Mouse (Mus musculus) cortical plate, adult 2 months (tissue): ENCODE data around the gene Plcd1. TPM values are rescaled to one million over a fixed set of nuclear protein-coding genes. Genes with fewer than 3 reads are reported as not detected.
A peak's percentile ranks its signal among the peaks of the same experiment; 100 is the strongest.

Experiments used
- H3K27ac ChIP-seq: fragments of 200-500 bp; 2 replicates; pipeline ENCODE4 v1.5.1; 2012; ENCODE audit warnings: low read length, control low read depth, inconsistent platforms; ENCODE audit not compliant: insufficient read depth
- H3K4me1 ChIP-seq: fragments of 200-500 bp; 2 replicates; pipeline ENCODE4 v1.6.1; 2011; ENCODE audit warnings: low read length; ENCODE audit not compliant: control insufficient read depth, insufficient read depth
- H3K4me3 ChIP-seq: fragments of 200-500 bp; 2 replicates; pipeline ENCODE4 v1.5.1; 2011; ENCODE audit warnings: mild to moderate bottlenecking, low read length, control low read depth; ENCODE audit not compliant: insufficient read depth
- CTCF ChIP-seq: fragments of 200-500 bp; IDR thresholded peaks from 2 replicates; pipeline ENCODE4 v1.5.1; 2011; ENCODE audit warnings: mild to moderate bottlenecking, control low read depth, low read length; ENCODE audit not compliant: insufficient read depth; ENCODE audit errors: extremely low read depth
- POLR2A ChIP-seq: fragments of 200-500 bp; IDR thresholded peaks from 2 replicates; pipeline ENCODE4 v1.6.1; 2011; ENCODE audit warnings: mild to moderate bottlenecking, low read length, control low read depth; ENCODE audit not compliant: insufficient read depth; ENCODE audit errors: extremely low read depth
- polyA plus RNA-seq: library from polyadenylated mRNA; depleted of rRNA; stranded (reverse); fragments of >200 nt; gene quantifications from 2 replicates; pipeline ENCODE4 v1.2.3, GENCODE M21; 2012

The Plcd1 gene
- polyA plus RNA-seq, 1 experiment, result 21.7 TPM

GRCm38 (mm10) chr9:119110640-119111039, 17.3 kb upstream of the Plcd1 start:
- H3K4me1 ChIP-seq, result no peaks in the 10 kb centered on the region
- no peak overlapping the region for H3K27ac ChIP-seq
- TF ChIP-seq POLR2A (no peak), CTCF (no peak)
- no peak overlapping the region for H3K4me3 ChIP-seq

DNA sequence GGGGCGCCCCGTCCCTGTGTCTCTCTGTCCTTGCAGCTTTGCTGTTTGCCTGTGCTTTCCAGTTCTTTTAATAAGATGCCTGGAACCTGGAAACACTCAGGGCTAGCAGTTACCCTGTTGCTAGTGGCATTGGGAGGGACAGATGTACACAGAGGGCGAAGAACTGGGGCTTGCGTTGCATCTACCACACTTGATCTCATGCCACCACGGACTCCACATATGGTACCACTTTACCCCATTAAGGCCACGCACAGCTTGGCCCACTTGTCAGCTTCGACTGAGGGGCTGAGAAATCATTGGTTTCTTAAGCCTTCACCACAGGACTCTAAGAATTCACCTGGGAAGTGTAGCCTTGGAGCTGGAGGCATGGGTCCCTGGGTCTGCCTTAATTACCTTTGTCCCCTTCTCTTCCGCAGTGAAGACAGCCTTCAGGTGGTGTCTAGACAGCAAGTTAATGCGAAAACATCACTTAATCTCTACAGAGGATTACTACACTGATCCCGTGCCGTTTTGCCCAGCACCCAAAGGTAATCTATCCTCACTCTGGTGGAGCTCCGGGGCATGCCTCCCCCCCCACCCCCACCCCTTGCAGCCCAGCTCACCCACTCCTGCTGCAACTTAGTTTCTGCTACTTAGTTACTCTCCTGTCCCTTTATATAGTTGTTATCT, 16.5 kb upstream of the Plcd1 start:
- no peaks in the 10 kb centered on the region for H3K4me1 ChIP-seq
- no peak overlapping the region for H3K27ac ChIP-seq
- no peak overlapping the region for H3K4me3 ChIP-seq
- TF ChIP-seq POLR2A (no peak), CTCF (no peak)

DNA sequence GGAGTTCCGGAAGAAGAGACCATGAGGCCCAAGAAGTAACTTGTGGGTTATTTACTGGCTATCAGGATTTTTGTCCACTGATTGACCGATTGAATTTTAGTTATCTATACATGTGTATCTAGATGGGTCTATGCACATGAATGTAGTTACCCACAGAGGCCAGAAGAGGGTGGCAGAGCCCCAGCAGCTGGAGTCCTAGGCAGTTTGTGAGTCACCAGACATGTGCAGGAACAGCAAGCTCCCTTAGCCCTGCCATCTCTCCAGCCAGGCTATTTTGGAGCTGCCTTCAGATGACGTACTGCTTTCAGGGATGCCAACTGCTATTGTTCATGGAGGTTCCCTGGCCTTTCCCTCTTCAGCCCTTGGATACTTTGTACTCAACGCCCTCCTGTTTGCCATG, 14.3 kb upstream of the Plcd1 start:
- TF ChIP-seq POLR2A (no peak), CTCF (peak; percentile 45)
- Histone ChIP-seq H3K27ac (no peak overlapping the region), H3K4me1 (peaks cover 2% of the 10 kb centered on the region; the same call in 1 of the 2 replicates), H3K4me3 (no peak overlapping the region)

- no peak for TF ChIP-seq POLR2A
- TF ChIP-seq CTCF, result no peak
- Histone ChIP-seq H3K4me1 (peaks cover 2% of the 10 kb centered on the region; the same call in 1 of the 2 replicates), H3K27ac (no peak overlapping the region), H3K4me3 (peak overlapping the region; percentile 53)
Observed at GRCm38 (mm10) chr9:119102783-119103113, 9.4 kb upstream of the Plcd1 start.

GRCm38 (mm10) chr9:119101992-119102782, 8.9 kb upstream of the Plcd1 start, which contains the start of gene Dlec1:
Gene Dlec1 (plus strand): TSS chr9:119102478.
- H3K4me3 ChIP-seq, result peak within 1 kb of the TSS; percentile 53
- TF ChIP-seq POLR2A, result peak; percentile 62
- TF ChIP-seq CTCF, result 0 out of 2 replicates have a peak, but pooled peaks have one; percentile 15
- peaks cover 2% of the 10 kb centered on the region; the same call in 1 of the 2 replicates for H3K4me1 ChIP-seq
- no peak within 1 kb of the TSS for H3K27ac ChIP-seq

GRCm38 (mm10) chr9:119100177-119100898, 7.0 kb upstream of the Plcd1 start:
- Histone ChIP-seq H3K4me3 (no peak overlapping the region), H3K27ac (no peak overlapping the region), H3K4me1 (peaks cover 2% of the 10 kb centered on the region; the same call in 1 of the 2 replicates)
- TF ChIP-seq POLR2A, result no peak
- no peak for TF ChIP-seq CTCF

GRCm38 (mm10) chr9:119094462-119095109, 1.3 kb upstream of the Plcd1 start:
- Histone ChIP-seq H3K4me1 (peaks cover 3% of the 10 kb centered on the region; the same call in 1 of the 2 replicates), H3K4me3 (no peak overlapping the region), H3K27ac (no peak overlapping the region)
- TF ChIP-seq CTCF (no peak), POLR2A (no peak)

DNA sequence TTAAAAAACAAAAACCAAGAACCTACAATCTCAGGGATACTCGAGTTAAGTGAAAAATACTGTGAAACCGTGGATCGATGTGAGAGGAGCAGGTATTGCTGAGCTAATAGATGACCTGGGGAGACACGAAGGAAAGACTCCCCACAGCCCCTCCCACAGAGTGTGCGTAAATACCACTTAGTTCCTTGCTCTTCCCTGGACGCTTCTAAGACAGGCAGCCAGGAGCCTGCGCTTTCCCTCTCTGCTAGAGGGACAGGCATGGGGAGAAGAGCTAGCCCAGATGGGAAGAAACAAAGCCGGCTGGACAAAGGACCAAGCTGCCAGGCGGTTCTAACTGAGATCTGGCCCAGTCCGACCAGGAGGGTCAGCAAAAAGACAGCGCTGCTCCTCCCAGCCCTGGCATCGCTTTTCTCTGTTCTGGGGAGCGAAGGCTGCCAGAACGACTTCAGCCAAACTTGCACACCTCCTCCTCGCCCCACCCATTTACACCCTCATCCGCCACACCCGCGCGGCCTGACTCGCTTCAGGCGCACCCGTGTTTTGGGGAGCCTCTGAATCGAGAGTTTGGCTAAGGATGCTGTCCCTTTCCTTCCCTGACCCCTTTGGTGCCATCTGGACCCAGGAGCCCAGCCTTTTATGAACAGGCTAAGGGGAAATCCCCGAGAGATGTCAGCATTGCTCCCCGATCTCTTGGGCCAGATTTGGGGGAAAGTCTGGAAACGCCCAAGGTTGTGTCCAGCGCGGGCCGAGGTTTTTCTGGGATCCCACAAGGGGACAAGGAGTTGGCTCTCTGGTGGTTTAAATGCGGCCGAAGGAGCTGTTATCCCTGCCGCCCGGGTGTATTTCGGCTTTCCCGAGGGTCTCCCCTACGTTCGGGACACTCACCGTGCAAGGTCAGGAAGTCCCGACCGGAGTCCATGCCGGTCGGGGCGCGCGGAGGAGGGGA, 556 bp downstream of the Plcd1 start:
- peaks cover 5% of the 10 kb centered on the region; the same call in 1 of the 2 replicates for H3K4me1 ChIP-seq
- H3K4me3 ChIP-seq, result peak overlapping the region; percentile 53
- H3K27ac ChIP-seq, result peak overlapping the region; percentile 73
- TF ChIP-seq CTCF (no peak), POLR2A (no peak)
